Mouse (Mus musculus) CD8-positive naive resting alpha-beta T cell, adult 57 days (primary cell): Measurements from ENCODE around the gene Coa4. TPM values are rescaled to one million over a fixed set of nuclear protein-coding genes. Genes with fewer than 3 reads are reported as not detected.

ENCODE experiments used
- total RNA-seq: library from RNA; stranded (reverse); gene quantifications from one replicate; pipeline ENCODE4 v1.2.4, GENCODE M21; 2023

The Coa4 gene
- 6.9 TPM for total RNA-seq

DNA sequence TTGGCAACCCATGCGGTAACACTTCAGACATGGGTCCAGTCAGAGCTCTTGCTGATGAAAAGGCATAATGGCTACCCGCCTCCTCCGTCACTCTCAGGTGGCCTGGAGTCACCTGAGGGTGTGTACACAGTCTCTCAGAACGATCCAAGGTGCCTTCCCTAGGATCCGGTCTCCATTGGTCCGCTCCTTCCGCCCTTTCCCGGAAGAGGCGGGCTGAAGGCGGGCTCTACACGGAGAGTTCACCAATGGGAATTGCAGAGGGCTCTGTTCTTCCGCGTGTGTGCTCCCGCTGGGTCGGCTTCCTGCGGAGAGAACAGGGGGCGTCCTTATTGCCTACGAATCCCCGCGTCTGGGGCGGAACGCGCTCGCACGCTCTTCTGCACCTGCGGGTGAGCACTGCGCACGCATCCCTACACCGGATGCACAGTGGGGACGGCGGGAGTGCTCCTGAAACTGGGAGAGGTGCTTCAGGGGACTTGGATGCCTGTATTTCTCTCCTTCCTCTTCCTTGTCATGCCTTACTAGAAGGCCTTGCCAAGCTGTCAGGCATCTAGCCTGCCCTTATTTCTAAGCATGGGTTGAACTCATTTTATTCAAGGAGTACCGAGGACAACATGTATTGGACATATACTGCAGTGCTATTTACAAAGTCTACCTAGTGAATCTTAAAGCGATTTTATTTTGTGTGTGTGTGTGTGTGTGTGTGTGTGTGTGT, at the start of gene Coa4:
Gene Coa4 (plus strand): TSS at position 268 of the 715 bp plus-strand sequence.

DNA sequence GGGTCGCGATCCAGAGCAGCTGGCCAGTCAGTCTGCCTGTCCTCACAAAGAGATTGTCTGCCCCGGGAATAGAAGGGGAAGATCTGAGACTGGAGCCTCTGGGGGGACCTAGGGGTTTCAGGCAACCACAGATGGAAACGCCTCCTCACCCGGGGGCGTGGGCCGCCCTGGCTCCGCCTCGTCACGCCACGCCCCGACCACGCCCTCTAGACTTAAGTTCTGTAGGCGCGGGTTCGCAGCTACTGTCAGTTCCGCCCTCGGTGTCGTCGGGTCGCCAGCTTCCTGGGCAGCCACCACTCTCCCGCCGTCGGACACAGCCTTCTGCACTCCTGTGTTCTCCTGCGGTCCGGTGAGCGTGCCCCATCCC, 43.8 kb upstream of the Coa4 start, which contains the start of gene Ucp2:
Gene Ucp2 (plus strand): TSS at position 221 of the 367 bp plus-strand sequence.

DNA sequence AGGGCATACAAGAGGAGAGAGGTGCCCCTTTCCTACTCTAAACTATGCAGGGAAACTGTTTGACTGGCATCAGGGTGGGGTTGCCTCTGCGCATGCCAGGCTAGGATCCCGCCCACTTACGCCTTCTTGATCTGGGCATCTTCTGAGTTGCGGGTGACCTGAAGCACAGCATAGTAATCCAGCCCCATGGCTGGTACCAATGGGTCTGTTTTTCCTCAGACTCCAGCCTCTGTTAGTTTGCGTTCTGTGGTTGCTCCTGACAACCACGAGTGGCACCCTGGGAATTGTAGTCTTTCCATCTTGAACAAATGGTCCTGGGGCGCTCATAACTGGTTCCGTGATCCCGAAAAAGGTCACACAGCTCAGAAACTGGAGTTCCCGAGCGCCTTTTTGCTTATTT, 22.3 kb upstream of the Coa4 start, which contains the start of gene Dnajb13:
Gene Dnajb13 (minus strand): TSS at position 388 of the 400 bp plus-strand sequence.

Other genes starting within 250 kb of the Coa4 start
- gene C2cd3, start 164.8 kb upstream of the Coa4 start, total RNA-seq: 71.2 TPM
- 45.7 TPM for gene Ppme1, start 164.8 kb upstream of the Coa4 start, total RNA-seq
- gene Ucp3, start 64.1 kb upstream of the Coa4 start, total RNA-seq: 0.86 TPM
- gene Ucp2, start 43.7 kb upstream of the Coa4 start, total RNA-seq: 845 TPM
- 3.7 TPM for gene Dnajb13, start 22.1 kb upstream of the Coa4 start, total RNA-seq
- gene Rab6a, start 70.3 kb downstream of the Coa4 start, total RNA-seq: 50.9 TPM
- gene Mrpl48, start 71.2 kb downstream of the Coa4 start, total RNA-seq: 28.3 TPM
- gene Plekhb1, start 125.3 kb downstream of the Coa4 start, total RNA-seq: not detected
- 39.7 TPM for gene Fam168a, start 169.6 kb downstream of the Coa4 start, total RNA-seq